ENCODE assay signal across 17 mouse cellular contexts in genomic region chr4:108335413-108335812, GRCm38 (mm10). TPM values are rescaled to one million over a fixed set of nuclear protein-coding genes. Genes with fewer than 3 reads are reported as not detected.
"Had no signal": no experiment of that assay in that cellular context is flagged by ENCODE, and none has a peak within 500 bp of the region (broad histone marks: within the 10 kb centered on the region; RNA-seq: fewer than 3 reads in every experiment).

No protein-coding gene starts in this region.

- ATAC-seq: intestine, embryonic 15.5 days had no signal

- DNase-seq: kidney, adult 18-20 months; kidney, postnatal 25 days; right cerebral cortex, adult 18-20 months; right cerebral cortex, postnatal 25 days; thymus, postnatal 36 days had no signal

- H3K4me3 ChIP-seq: intestine, embryonic 15.5 days; limb, embryonic 10.5 days; liver, embryonic 15.5 days; megakaryocyte, embryonic 14.5 days; midbrain, embryonic 12.5 days had no signal

- H3K27me3 ChIP-seq: intestine, embryonic 15.5 days; liver, embryonic 15.5 days; megakaryocyte, embryonic 14.5 days; midbrain, embryonic 12.5 days had no signal

- H3K4me2 ChIP-seq: intestine, embryonic 15.5 days; liver, embryonic 11.5 days; liver, embryonic 15.5 days; midbrain, embryonic 12.5 days had no signal

- H3K9ac ChIP-seq: intestine, embryonic 15.5 days; liver, embryonic 15.5 days; midbrain, embryonic 12.5 days had no signal

- H3K9me3 ChIP-seq: intestine, embryonic 15.5 days; limb, embryonic 10.5 days; liver, embryonic 15.5 days; megakaryocyte, embryonic 14.5 days; midbrain, embryonic 12.5 days had no signal

- H3K27ac ChIP-seq: intestine, embryonic 15.5 days; limb, embryonic 10.5 days; liver, embryonic 15.5 days; macrophage; midbrain, embryonic 12.5 days had no signal

RNA-seq across cellular contexts. Expression of gene Shisal2a, which starts 47.7 kb away (rescaled TPM):
- total RNA-seq: layer of hippocampus, adult 18-20 months; layer of hippocampus, postnatal 10 days; left cerebral cortex, postnatal 14 days had no signal
- polyA plus RNA-seq: macrophage; small intestine, adult 2 months; thymus, postnatal 0 days had no signal
